Mouse (Mus musculus): ENCODE measurements at regions not wholly inside any gene's neighbourhood (a gene's known extent, or its start where the extent isn't known, plus 50 kb on each side); places are given as distances from the start of the nearest gene placed in this dataset.

- TF ChIP-seq POLR2A (IDR thresholded peaks at IDR 0.05; ENCODE audit: extremely low read depth, insufficient read depth, low read length) (no peak), CTCF (IDR thresholded peaks at IDR 0.05; ENCODE audit: low read depth, low read length) (no peak)
Measured at GRCm38 (mm10) chr13:115836203-115836768, 473.2 kb downstream of the Isl1 start.

All from liver, adult 2 months (tissue).